Mouse (Mus musculus): ENCODE measurements around the gene Gpsm3. TPM values are rescaled to one million over a fixed set of nuclear protein-coding genes. Genes with fewer than 3 reads are reported as not detected.
A peak's percentile ranks its signal among the peaks of the same experiment; 100 is the strongest.

Gene Gpsm3
- total RNA-seq, 2 experiments from 2014 or later: 4.9 to 21.8 TPM

DNA sequence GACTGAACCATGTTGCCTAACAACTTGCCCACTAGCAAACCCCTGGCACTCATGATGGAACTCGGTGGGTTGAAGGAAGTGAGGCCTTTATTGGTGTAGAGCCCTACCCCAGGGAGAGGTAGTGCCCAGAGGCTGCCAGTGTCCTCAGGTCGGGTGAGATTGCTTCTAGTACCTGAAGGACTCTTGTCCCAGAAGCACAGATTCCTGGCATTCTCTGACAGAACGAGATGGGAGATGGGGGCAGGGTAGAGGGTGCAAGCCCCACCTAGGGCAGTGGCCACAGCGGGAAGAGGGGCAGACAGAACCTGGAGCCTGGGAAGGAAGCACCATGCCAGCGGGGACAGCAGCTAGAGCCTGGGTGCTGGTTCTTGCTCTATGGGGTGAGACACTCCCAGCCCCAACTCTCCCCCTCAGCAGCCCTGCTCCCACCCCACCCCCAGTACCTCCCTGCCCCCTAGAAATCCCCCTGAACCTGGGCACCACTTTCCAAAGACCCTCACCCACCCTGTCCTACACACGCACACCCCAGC, 8.0 kb downstream of the Gpsm3 start, which contains the start of gene Ager:
Ager (plus strand) TSS at position 297 of the 530 bp plus-strand sequence.
- no peak for ATAC-seq (replicated peaks; ENCODE audit: low FRiP score, poor library complexity, severe bottlenecking)

DNA sequence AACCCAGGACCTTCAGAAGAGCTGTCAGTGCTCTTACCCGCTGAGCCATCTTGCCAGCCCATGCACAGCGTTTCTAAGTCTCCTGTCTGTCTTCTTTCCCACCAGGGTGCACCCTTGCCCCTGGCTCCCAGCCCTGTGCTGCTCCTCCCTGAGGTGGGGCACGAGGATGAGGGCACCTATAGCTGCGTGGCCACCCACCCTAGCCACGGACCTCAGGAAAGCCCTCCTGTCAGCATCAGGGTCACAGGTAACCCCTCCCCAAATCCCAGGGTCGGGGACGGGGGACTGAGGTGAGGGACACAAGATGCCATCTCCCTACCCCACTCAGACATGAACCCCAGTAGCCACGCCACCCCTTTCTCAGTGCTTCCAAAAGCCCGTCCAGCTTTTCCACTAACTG, 10.3 kb downstream of the Gpsm3 start:
- ATAC-seq (replicated peaks; ENCODE audit: low FRiP score, poor library complexity, severe bottlenecking): no peak

GRCm38 (mm10) chr17:34601796-34602195, 12.2 kb downstream of the Gpsm3 start:
- ATAC-seq (replicated peaks; ENCODE audit: low FRiP score, poor library complexity, severe bottlenecking): no peak

DNA sequence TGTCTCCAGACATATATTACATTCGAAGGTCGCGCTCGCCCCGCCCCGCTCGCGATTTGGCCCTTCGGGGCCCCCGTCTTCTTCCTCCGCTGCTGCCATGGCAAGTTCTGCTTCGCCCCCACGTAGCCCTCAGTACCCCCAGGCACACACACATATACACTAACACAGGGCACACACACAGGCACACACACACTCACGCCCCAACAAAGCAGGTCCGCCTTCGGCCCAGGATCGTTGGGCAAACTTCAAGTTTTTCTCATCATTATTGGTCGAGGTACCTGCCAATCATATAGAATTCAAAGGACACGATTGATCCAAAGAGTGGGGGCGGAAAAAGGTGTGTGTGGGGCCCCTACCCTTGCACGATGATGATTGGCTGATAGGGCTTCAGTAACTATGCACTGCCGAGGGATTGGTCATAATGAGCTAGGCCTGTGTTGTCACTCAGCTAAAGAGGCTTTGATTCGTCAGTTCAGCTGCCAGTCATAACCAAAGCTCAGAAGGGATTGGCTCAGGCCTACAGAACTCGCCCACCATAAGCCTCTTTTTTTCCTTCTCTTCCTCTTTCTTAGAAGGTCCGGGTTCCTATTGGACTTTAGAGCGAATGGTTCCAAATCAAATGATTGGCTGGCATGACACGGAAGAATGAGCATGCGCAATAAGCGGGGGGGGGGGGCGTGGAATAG, 13.9 kb downstream of the Gpsm3 start, which contains the start of gene Rnf5:
Rnf5 (minus strand) TSS at position 316 of the 686 bp plus-strand sequence.
- peak; percentile 78 for ATAC-seq (replicated peaks; ENCODE audit: low FRiP score, poor library complexity, severe bottlenecking)

- ATAC-seq (replicated peaks; ENCODE audit: low FRiP score, poor library complexity, severe bottlenecking): peak; percentile 71
Measured at GRCm38 (mm10) chr17:34604061-34604508, 14.5 kb downstream of the Gpsm3 start, which contains the start of gene Agpat1. Agpat1 (plus strand) TSS chr17:34604262.

GRCm38 (mm10) chr17:34604511-34605237, 15.1 kb downstream of the Gpsm3 start:
- peak; percentile 1 for ATAC-seq (replicated peaks; ENCODE audit: low FRiP score, poor library complexity, severe bottlenecking)

GRCm38 (mm10) chr17:34605609-34606008, 16.0 kb downstream of the Gpsm3 start:
- peak; percentile 48 for ATAC-seq (replicated peaks; ENCODE audit: low FRiP score, poor library complexity, severe bottlenecking)

GRCm38 (mm10) chr17:34606186-34607039, 16.8 kb downstream of the Gpsm3 start:
- ATAC-seq (replicated peaks; ENCODE audit: low FRiP score, poor library complexity, severe bottlenecking): no peak

DNA sequence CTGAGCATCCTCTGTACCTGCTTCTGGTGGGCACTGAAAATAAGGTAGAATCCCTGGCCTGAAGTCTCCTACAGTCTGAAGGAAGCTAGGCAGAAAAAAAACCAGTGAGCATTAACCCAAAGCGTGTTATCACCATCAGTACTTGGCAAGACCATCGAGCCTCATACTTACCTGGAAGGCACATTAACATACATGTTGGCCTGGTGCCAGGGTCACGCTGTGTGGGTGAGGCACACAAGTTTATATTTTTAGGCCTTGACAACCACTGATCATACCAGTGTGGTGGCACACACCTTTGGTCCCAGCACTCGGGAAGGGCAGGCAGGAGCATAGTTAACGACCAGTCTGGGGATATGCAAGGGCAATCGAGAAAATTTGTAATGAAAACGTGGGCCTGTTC, 18.4 kb downstream of the Gpsm3 start:
- ATAC-seq (replicated peaks; ENCODE audit: low FRiP score, poor library complexity, severe bottlenecking): no peak

- no peak for ATAC-seq (replicated peaks; ENCODE audit: low FRiP score, poor library complexity, severe bottlenecking)
Measured at GRCm38 (mm10) chr17:34611050-34611449, 21.4 kb downstream of the Gpsm3 start.

DNA sequence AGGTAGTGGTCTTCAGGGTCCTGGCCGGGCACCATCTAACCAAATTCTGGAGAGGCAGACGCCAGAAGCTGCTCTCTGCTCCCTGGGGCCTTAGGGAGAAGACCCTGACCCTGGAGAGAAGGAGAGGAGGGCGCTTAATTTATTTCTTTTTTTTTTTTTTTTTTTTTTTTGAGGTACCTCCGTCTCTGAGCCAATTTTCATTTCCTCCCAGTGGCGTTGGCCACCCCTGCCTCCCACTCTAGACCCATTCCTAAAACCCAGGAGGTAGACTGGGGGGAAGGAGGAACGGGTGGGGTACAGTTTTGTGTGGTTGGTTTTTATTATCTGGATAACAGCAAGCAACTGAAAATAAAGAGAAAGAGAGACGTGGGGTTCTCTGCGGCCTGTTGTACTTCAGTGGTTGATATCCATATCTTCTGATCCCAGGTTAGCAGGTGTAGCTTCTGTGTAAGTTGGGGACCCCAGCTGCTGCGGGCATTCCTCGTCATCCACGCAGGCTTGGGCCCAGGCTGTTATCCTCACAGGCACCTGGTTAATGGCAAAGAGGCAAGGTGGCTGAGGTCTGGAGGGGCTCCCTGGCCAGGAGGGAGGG, 23.5 kb downstream of the Gpsm3 start:
- no peak for ATAC-seq (replicated peaks; ENCODE audit: low FRiP score, poor library complexity, severe bottlenecking)

DNA sequence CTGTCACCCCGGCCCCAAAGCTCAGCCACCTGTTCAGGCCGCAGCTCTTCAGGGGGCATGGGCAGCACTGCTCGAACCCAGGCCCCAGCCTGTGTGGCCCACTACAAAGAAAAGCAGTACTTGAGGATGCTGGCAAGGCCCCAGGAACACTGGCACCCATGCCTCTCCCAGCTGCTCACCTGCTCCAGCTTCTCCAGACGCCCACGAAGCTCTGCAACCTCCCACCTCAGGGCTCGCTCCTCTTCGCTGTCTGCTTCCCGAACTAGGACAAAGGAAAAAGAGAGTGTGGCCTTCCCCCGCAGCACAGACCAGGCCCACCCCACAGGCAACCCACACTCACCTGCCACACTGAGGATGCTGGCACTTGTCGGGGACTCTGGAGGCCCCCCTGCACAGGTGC, 24.2 kb downstream of the Gpsm3 start:
- no peak for ATAC-seq (replicated peaks; ENCODE audit: low FRiP score, poor library complexity, severe bottlenecking)

DNA sequence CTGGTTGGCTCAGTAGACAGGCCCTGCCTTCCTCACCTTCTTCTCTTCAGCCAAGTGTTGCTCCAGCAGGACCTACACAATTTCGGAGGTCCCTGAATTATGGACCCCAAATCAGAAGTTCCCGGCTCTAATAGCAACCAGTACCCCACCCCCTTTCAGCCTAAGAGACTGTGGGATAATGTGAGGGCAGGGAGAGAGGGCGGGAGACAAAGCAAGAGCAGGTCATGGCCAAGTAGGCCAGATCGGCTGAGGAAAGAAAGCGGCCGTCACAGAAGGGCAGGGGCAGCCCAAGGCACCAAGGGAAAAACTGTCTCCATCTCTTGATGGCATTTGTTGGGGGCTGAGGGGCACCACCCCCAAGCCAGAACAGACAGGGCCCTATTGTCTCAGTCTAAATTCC, 26.3 kb downstream of the Gpsm3 start, which contains the start of gene Egfl8:
Egfl8 (minus strand) TSS at position 101 of the 400 bp plus-strand sequence.
- no peak for ATAC-seq (replicated peaks; ENCODE audit: low FRiP score, poor library complexity, severe bottlenecking)

GRCm38 (mm10) chr17:34618999-34619398, 29.4 kb downstream of the Gpsm3 start:
- ATAC-seq (replicated peaks; ENCODE audit: low FRiP score, poor library complexity, severe bottlenecking): peak; percentile 83

GRCm38 (mm10) chr17:34621006-34621405, 31.4 kb downstream of the Gpsm3 start:
- no peak for ATAC-seq (replicated peaks; ENCODE audit: low FRiP score, poor library complexity, severe bottlenecking)

GRCm38 (mm10) chr17:34623161-34623560, 33.6 kb downstream of the Gpsm3 start:
- ATAC-seq (replicated peaks; ENCODE audit: low FRiP score, poor library complexity, severe bottlenecking): no peak

GRCm38 (mm10) chr17:34624981-34625380, 35.4 kb downstream of the Gpsm3 start:
- no peak for ATAC-seq (replicated peaks; ENCODE audit: low FRiP score, poor library complexity, severe bottlenecking)

DNA sequence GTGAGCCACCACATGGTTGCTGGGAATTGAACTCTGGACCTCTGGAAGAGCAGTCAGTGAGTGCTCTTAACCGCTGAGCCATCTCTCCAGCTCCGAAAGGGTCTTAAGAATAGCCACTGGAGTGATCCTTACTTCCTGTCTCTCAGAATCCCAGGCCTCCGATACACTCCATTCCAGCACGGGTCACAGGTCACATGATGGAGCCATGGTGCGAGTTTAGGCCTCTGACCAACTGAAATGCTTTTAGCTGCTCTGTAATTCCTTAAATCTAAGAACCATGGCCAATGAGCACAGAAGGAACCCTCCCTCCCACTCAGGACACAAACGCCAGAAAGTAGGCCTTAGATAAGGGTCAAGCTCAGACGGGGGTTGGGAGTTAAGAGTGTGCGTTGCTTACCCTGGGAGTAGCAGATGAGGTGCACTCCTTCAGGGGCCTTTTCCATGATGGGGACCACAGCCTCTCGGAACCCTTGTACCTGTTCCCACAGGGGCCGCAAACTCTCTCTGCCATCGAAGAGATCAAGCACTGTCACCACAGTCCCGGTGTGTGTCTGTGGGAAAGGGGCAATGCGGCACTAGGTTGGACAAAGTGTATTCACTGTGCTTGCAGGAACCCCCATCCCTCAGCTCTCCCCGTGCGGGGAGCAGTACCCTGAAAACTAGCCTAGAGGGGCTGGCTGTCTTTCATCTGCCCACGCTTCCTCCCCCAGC, 36.6 kb downstream of the Gpsm3 start:
- no peak for ATAC-seq (replicated peaks; ENCODE audit: low FRiP score, poor library complexity, severe bottlenecking)

- peak; percentile 36 for ATAC-seq (replicated peaks; ENCODE audit: low FRiP score, poor library complexity, severe bottlenecking)
Measured at GRCm38 (mm10) chr17:34626773-34627092, 37.1 kb downstream of the Gpsm3 start.
